Mouse (Mus musculus): ENCODE measurements at regions not wholly inside any gene's neighbourhood (a gene's known extent, or its start where the extent isn't known, plus 50 kb on each side); places are given as distances from the start of the nearest gene placed in this dataset.

DNA sequence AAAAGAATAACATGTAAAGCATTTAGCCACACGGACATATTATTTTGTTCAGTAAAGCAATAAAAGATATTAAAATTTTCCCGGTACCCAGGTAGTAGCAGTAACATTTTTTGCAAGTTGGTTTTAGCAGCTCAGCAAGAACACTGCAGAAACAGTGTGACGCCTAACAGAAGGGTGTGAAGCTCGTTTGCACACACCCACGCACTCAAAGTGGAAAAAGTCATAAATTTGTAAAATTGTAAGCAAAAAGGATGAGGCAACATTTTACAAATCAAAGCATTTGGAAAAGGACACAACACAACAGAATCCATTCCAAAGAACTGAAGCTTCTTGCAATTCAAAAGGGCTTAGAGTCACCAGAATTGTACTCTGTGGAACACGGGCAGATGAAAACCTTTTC is 1053.6 kb upstream of the Celf2 start:
- DNase-seq (ENCODE audit: low read depth): no peak

DNA sequence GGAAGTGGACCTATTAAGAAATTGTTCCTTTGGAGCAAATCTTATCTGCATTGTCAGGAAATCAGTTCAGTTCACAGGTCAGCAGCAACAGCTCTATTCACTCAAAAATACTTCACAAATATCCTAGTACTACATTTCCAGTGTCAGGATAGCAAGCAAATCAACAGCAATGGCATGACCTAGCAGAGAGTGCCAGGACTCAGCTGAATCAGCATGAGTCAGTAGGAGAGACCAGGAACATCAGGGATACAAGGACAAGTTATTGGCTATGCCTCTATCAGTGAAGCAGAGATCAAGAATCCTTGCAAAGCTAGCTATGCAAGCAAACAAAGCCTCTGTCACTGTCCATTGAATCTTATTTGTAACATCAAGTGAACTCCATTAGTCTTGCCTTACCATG is 1036.8 kb upstream of the Celf2 start:
- DNase-seq (ENCODE audit: low read depth): no peak

DNA sequence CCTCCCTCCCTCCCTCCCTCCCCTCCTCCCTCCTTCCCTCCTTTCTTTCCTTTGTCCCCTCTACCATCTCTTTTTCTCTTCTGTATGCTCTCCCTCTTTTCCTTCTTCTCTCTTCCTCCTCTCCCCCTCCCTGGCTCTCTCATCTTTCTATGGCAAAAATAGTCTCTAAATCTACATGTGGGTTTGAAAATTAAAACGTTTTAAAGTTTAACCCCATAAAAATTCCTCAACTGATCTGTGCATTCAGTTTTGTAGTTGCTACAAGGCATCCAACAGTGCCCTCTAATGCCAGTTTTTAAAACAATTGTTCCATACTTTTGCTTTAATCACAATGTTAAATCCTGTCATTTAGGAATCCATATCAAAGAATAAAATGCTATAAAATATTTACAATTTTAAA is 1027.5 kb upstream of the Celf2 start:
- no peak for DNase-seq (ENCODE audit: low read depth)

GRCm38 (mm10) chr2:8498466-8498865 is 989.1 kb upstream of the Celf2 start:
- DNase-seq (ENCODE audit: low read depth): no peak

DNA sequence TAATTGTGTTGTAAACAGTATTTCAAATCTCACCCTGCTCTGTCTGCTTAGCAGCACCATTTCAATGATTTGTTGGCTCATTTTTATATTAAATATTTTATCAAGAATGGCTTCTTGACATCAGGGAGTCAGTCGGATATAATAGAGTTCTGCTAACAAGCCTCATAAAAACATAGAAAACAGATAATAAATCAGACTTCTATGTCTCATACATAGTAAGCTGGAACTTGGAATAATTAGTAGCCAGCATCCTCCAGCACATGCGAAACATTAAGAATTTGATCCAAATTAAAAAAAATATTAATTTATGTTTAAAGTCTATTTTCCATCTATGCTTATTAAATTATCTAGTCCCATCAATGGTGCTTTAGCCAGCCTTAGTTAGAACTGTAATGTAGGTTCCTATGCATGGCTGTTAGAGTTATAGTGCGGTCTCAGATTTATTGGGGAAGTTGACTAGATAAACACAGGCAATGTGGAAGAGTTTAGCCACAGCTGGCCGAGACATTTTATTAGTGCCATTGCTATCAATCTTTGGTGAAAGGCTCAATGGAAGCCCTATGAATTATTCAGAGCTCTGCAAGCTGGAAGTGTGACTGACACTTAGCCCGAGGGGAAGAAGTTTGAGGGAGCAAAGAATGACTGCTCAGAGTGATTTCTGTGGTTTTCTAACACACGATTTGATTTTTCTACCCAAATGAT is 968.6 kb upstream of the Celf2 start:
- DNase-seq (ENCODE audit: low read depth): no peak

DNA sequence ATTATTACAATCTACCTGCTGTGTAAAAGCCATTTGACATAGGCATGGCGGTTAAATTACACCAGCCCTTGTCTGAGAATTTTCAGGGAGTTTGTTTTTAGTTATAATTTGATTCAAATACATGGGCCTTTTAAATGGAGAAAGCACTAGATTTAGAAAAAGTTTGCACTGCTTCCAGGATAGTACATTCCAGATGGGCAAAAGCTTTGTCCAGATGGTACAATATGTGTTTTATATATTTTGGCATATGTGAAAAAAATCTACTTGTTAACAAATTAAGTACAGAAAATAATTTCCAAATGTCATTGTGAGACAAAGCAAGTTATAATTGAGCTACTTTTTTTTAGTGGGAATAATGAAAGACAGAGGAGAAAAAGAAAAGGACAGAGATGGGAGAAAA is 961.2 kb upstream of the Celf2 start:
- DNase-seq (ENCODE audit: low read depth): no peak

- DNase-seq (ENCODE audit: low read depth): no peak
These were observed 959.6 kb upstream of the Celf2 start for GRCm38 (mm10) chr2:8468989-8469388.

GRCm38 (mm10) chr2:8468351-8468750 is 959.0 kb upstream of the Celf2 start:
- DNase-seq (ENCODE audit: low read depth): no peak

GRCm38 (mm10) chr2:8467531-8468203 is 958.3 kb upstream of the Celf2 start:
- no peak for DNase-seq (ENCODE audit: low read depth)

DNA sequence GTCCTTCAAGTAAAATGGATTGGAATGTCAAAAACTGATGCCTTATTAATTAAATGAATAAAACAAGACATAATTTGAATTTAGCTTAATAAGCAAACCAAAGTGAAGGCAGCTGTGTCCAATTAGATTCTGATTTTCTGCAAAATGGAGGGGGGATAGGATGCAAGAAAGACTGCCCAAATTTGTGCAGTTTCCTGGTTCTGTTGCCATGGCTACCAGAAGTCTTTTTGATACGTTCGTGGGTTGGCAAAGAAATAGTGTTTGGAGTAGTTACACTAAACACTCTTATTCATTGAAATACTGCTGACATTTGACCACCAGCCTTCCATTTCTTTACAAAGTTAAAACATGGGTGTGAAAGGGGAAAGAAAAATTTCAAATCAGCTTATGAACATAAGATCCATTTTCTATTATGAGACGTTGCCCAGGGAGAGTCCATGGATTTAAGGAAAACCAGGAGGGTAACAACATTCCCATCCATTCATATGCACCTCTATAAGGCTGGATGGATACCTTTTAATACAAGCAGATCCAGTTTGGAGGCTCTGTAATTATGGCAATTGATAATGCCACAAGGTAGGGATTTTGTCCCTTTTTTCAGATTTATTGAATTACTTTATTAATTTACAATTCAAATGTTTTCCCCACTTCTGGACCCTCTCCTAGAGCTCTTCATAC is 943.3 kb upstream of the Celf2 start:
- DNase-seq (ENCODE audit: low read depth): no peak

DNA sequence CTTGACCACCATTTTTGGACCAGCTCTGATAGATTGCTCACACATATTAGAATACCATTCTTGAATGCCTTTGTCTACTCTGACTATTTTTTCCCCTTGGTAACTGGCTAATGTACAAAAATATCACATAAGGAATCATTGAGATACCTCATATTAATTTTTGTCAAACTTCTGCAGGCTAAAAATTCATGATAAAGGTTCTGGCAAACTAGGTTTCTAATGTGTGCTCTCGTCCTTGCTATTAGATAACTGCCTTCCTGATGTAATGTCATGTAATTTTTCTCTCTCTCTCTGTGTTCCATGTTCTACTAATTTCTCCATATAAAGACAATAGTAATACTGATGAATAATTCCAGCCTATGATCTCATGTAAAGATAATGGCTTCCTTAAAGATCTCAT is 931.9 kb upstream of the Celf2 start:
- no peak for DNase-seq (ENCODE audit: low read depth)

GRCm38 (mm10) chr2:8429652-8430343 is 920.4 kb upstream of the Celf2 start:
- DNase-seq (ENCODE audit: low read depth): no peak

DNA sequence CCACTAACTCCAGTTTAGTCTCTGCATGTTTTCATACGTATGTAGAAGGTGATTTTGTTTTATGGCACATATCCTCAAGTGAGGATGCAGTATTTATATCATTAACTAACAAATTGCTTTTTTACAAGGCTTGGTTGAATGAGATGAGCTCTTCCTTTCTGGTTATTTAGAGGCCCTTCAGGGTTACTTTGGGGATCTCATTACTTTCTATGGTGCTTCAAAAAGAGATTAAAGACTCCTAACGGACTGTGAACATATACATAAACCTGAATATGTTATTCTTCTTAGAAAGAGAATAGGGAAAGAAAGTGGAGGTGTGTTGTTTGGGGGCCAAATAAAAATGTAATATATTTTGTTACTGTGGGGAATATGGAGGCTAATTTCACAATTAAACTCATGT is 918.8 kb upstream of the Celf2 start:
- DNase-seq (ENCODE audit: low read depth): no peak

GRCm38 (mm10) chr2:8427720-8428119 is 918.4 kb upstream of the Celf2 start:
- no peak for DNase-seq (ENCODE audit: low read depth)

DNA sequence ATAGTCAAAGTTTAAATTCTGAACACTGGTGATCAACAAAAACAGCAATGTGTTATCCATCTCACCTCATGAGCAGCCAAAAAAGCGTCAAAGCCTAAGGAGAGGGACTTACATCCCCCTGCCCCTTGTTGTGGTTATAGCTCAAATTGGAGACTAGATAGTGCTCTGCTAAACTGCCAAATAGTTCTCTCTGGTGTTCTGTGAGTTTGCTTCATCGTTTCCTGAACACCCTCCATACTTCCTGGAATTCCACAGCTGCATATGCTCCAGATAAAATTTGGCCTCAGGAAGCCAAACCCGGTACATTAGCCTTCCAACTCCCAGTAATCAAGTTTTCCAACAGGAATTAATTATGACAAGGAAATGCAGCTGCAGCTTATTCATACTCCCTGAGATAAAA is 906.6 kb upstream of the Celf2 start:
- no peak for DNase-seq (ENCODE audit: low read depth)

- DNase-seq (ENCODE audit: low read depth): no peak
These were observed 884.8 kb upstream of the Celf2 start for GRCm38 (mm10) chr2:8394128-8394527.

GRCm38 (mm10) chr2:8389530-8389929 is 880.2 kb upstream of the Celf2 start:
- no peak for DNase-seq (ENCODE audit: low read depth)

DNA sequence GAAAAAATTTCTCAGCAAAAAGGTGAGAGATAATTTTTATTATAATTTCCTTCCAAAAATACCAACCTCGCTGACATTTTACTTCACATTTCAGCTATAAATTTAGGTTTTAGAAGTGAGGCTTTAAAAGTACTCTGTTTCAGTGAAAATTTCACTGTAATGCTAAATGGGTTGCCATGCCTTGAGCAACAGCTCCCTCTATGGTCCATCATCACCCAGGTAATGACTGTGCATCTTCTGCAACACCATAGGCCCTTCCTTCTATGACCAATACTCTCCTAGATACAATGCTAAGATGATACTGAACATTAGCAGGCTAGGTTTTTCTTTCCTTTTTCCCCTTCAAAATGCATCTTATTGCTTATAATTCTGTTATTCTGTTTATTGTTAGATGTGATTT is 870.9 kb upstream of the Celf2 start:
- DNase-seq (ENCODE audit: low read depth): peak; percentile 18

DNA sequence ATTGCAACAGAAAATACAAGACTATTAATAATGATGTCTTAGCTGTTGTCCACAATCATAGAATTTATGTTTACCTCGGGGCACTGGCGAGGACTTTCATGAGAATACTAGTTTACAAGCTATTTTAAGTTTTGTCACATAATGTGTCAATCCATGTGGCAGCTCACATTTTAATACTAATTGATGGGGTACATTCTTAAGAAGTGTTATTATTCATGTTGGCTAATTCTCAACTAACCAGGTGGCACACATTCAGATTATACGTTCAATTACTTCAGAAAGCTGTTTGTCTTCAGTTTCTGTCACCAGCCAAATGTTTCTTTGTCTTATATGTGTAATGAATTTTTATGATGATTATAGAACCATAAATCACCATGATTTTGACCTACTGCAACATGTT is 870.2 kb upstream of the Celf2 start:
- no peak for DNase-seq (ENCODE audit: low read depth)

DNA sequence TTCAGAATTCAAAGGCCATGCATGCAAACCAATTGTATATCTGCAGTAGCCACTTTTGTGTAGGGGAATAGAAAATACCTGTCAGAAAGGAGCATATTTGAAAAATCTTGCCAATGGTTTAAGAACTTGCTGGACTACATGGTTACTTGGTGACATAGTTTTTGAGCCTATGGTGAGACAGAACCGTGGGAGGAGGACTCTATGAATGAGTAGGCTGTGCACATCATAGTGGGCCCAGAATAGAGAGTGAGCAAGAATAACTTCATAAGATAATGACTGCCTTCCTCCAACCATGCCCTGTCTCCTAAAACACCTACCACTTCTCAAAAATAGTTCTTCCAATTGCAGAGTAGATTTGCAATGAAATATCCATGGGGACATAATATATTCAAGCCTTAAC is 838.5 kb upstream of the Celf2 start:
- DNase-seq (ENCODE audit: low read depth): no peak

DNA sequence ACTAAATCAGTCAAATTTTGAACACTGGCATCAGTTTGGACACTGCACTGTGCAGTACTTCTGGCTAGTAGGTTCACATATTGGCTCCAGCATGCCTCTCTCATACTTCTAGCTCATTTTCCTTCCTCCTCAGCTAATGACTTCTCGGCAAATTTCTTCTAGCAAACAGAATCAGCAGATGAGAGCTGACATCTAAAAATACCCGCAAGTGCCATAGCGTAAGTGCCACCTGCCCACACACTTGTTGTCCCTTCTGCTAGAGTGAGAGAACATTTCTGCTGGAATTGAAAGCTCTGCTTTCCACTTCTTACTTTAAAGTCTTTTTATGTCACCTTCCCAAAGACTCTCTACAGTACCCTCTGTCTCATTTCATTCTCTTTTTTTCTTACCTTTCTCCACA is 835.4 kb upstream of the Celf2 start:
- DNase-seq (ENCODE audit: low read depth): no peak

GRCm38 (mm10) chr2:8338271-8338670 is 828.9 kb upstream of the Celf2 start:
- DNase-seq (ENCODE audit: low read depth): no peak

- no peak for DNase-seq (ENCODE audit: low read depth)
These were observed 786.6 kb upstream of the Celf2 start for GRCm38 (mm10) chr2:8296001-8296400.

Measured in fibroblast of lung, adult 2 months (primary cell).